Mouse (Mus musculus): Measurements from ENCODE around the gene Anxa3. TPM values are rescaled to one million over a fixed set of nuclear protein-coding genes. Genes with fewer than 3 reads are reported as not detected.
A peak's percentile ranks its signal among the peaks of the same experiment; 100 is the strongest.

Gene Anxa3
- polyA plus RNA-seq (2014; fragmentation: Nextera tagmentation; extraction: Ambion mirVana): 25.5 TPM in 2 replicates

- peak; percentile 57; the same call in 1 of the 2 replicates for ATAC-seq
Measured at GRCm38 (mm10) chr5:96792936-96793718, at the start of gene Anxa3. Anxa3 (plus strand) TSS chr5:96793339.

GRCm38 (mm10) chr5:96747195-96747984 lies 45.7 kb upstream of the Anxa3 start:
- Histone ChIP-seq H3K4me2 (ENCODE audit: low read length) (no peak overlapping the region), H3K27me3 (replicated peaks; ENCODE audit: control insufficient read depth, insufficient read depth, low read length) (no peaks in the 10 kb centered on the region), H3K36me3 (ENCODE audit: control insufficient read depth, insufficient read depth, low read length) (no peaks in the 10 kb centered on the region), H3K27ac (ENCODE audit: low read depth, low read length) (no peak overlapping the region), H3K4me1 (ENCODE audit: control insufficient read depth, insufficient read depth, low read length) (peaks cover 5% of the 10 kb centered on the region), H3K4me3 (ENCODE audit: low read depth, low read length) (no peak overlapping the region), H3K9ac (ENCODE audit: low read length) (no peak overlapping the region), H3K9me3 (replicated peaks; ENCODE audit: control insufficient read depth, low read length) (no peaks in the 10 kb centered on the region)
- 56% methylated on average over 8 of the region's 8 CpGs for WGBS
- DNase-seq (ENCODE audit: low spot score) (peak; percentile 44), ATAC-seq (no peak)

More at GRCm38 (mm10) chr5:96792936-96793718, at the start of gene Anxa3:
- Histone ChIP-seq H3K27ac (ENCODE audit: low read depth, low read length) (no peak within 1 kb of the TSS), H3K4me3 (ENCODE audit: low read depth, low read length) (peak within 1 kb of the TSS; percentile 26), H3K9ac (ENCODE audit: low read length) (peak within 1 kb of the TSS; percentile 40), H3K4me2 (ENCODE audit: low read length) (peak within 1 kb of the TSS; percentile 58), H3K27me3 (replicated peaks; ENCODE audit: control insufficient read depth, insufficient read depth, low read length) (no peaks in the 10 kb centered on the region; the same call in 1 of the 2 replicates), H3K9me3 (replicated peaks; ENCODE audit: control insufficient read depth, low read length) (no peaks in the 10 kb centered on the region), H3K4me1 (ENCODE audit: control insufficient read depth, insufficient read depth, low read length) (peaks cover 5% of the 10 kb centered on the region; the same call in 1 of the 2 replicates), H3K36me3 (ENCODE audit: control insufficient read depth, insufficient read depth, low read length) (no peaks in the 10 kb centered on the region)
- 10% methylated on average over 26 of the region's 26 CpGs for whole genome bisulfite sequencing
- DNase-seq (ENCODE audit: low spot score): no peak

GRCm38 (mm10) chr5:96757615-96758014 lies 35.5 kb upstream of the Anxa3 start:
- no peak overlapping the region for H3K4me2 ChIP-seq (ENCODE audit: low read length)
- 91% methylated on average over 7 of the region's 7 CpGs for WGBS
- H3K4me1 ChIP-seq (ENCODE audit: control insufficient read depth, insufficient read depth, low read length): no peaks in the 10 kb centered on the region
- DNase-seq (ENCODE audit: low spot score) (no peak), ATAC-seq (no peak)
- no peak overlapping the region for H3K27ac ChIP-seq (ENCODE audit: low read depth, low read length)
- H3K27me3 ChIP-seq (replicated peaks; ENCODE audit: control insufficient read depth, insufficient read depth, low read length): no peaks in the 10 kb centered on the region
- no peak overlapping the region for H3K9ac ChIP-seq (ENCODE audit: low read length)
- no peak overlapping the region for H3K4me3 ChIP-seq (ENCODE audit: low read depth, low read length)
- H3K36me3 ChIP-seq (ENCODE audit: control insufficient read depth, insufficient read depth, low read length): no peaks in the 10 kb centered on the region
- H3K9me3 ChIP-seq (replicated peaks; ENCODE audit: control insufficient read depth, low read length): no peaks in the 10 kb centered on the region

- no peak overlapping the region for H3K27ac ChIP-seq (ENCODE audit: low read depth, low read length)
- H3K4me3 ChIP-seq (ENCODE audit: low read depth, low read length): no peak overlapping the region
- H3K27me3 ChIP-seq (replicated peaks; ENCODE audit: control insufficient read depth, insufficient read depth, low read length): no peaks in the 10 kb centered on the region
- H3K4me2 ChIP-seq (ENCODE audit: low read length): no peak overlapping the region
- no peaks in the 10 kb centered on the region for H3K36me3 ChIP-seq (ENCODE audit: control insufficient read depth, insufficient read depth, low read length)
- WGBS: 93% methylated on average over 1 of the region's 1 CpGs
- H3K4me1 ChIP-seq (ENCODE audit: control insufficient read depth, insufficient read depth, low read length): no peaks in the 10 kb centered on the region
- H3K9ac ChIP-seq (ENCODE audit: low read length): no peak overlapping the region
- ATAC-seq (no peak), DNase-seq (ENCODE audit: low spot score) (no peak)
- no peaks in the 10 kb centered on the region for H3K9me3 ChIP-seq (replicated peaks; ENCODE audit: control insufficient read depth, low read length)
Measured at GRCm38 (mm10) chr5:96762021-96762420, 31.1 kb upstream of the Anxa3 start.

- Histone ChIP-seq H3K27me3 (replicated peaks; ENCODE audit: control insufficient read depth, insufficient read depth, low read length) (no peaks in the 10 kb centered on the region), H3K27ac (ENCODE audit: low read depth, low read length) (no peak overlapping the region), H3K9ac (ENCODE audit: low read length) (no peak overlapping the region), H3K9me3 (replicated peaks; ENCODE audit: control insufficient read depth, low read length) (no peaks in the 10 kb centered on the region), H3K4me3 (ENCODE audit: low read depth, low read length) (no peak overlapping the region), H3K4me2 (ENCODE audit: low read length) (no peak overlapping the region), H3K4me1 (ENCODE audit: control insufficient read depth, insufficient read depth, low read length) (no peaks in the 10 kb centered on the region), H3K36me3 (ENCODE audit: control insufficient read depth, insufficient read depth, low read length) (no peaks in the 10 kb centered on the region)
- DNase-seq (ENCODE audit: low spot score) (peak; percentile 87), ATAC-seq (peak; percentile 58; the same call in 1 of the 2 replicates)
- 65% methylated on average over 10 of the region's 10 CpGs for WGBS
Measured at GRCm38 (mm10) chr5:96768846-96769471, 24.2 kb upstream of the Anxa3 start.

GRCm38 (mm10) chr5:96783506-96784288 lies 9.4 kb upstream of the Anxa3 start:
- Histone ChIP-seq H3K4me2 (ENCODE audit: low read length) (no peak overlapping the region), H3K27me3 (replicated peaks; ENCODE audit: control insufficient read depth, insufficient read depth, low read length) (no peaks in the 10 kb centered on the region), H3K4me3 (ENCODE audit: low read depth, low read length) (no peak overlapping the region), H3K4me1 (ENCODE audit: control insufficient read depth, insufficient read depth, low read length) (no peaks in the 10 kb centered on the region), H3K9me3 (replicated peaks; ENCODE audit: control insufficient read depth, low read length) (no peaks in the 10 kb centered on the region), H3K9ac (ENCODE audit: low read length) (no peak overlapping the region), H3K27ac (ENCODE audit: low read depth, low read length) (no peak overlapping the region), H3K36me3 (ENCODE audit: control insufficient read depth, insufficient read depth, low read length) (no peaks in the 10 kb centered on the region)
- DNase-seq (ENCODE audit: low spot score): no peak
- ATAC-seq: no peak
- 78% methylated on average over 14 of the region's 14 CpGs for WGBS

GRCm38 (mm10) chr5:96785096-96785495 lies 8.0 kb upstream of the Anxa3 start:
- 90% methylated on average over 5 of the region's 5 CpGs for WGBS
- DNase-seq (ENCODE audit: low spot score): no peak
- no peaks in the 10 kb centered on the region for H3K9me3 ChIP-seq (replicated peaks; ENCODE audit: control insufficient read depth, low read length)
- no peak for ATAC-seq
- H3K4me2 ChIP-seq (ENCODE audit: low read length): no peak overlapping the region
- H3K27ac ChIP-seq (ENCODE audit: low read depth, low read length): no peak overlapping the region
- H3K27me3 ChIP-seq (replicated peaks; ENCODE audit: control insufficient read depth, insufficient read depth, low read length): no peaks in the 10 kb centered on the region
- H3K4me1 ChIP-seq (ENCODE audit: control insufficient read depth, insufficient read depth, low read length): no peaks in the 10 kb centered on the region
- H3K4me3 ChIP-seq (ENCODE audit: low read depth, low read length): no peak overlapping the region
- no peak overlapping the region for H3K9ac ChIP-seq (ENCODE audit: low read length)
- no peaks in the 10 kb centered on the region for H3K36me3 ChIP-seq (ENCODE audit: control insufficient read depth, insufficient read depth, low read length)

GRCm38 (mm10) chr5:96792422-96792821 lies 717 bp upstream of the Anxa3 start:
- 67% methylated on average over 9 of the region's 9 CpGs for WGBS
- Histone ChIP-seq H3K27ac (ENCODE audit: low read depth, low read length) (no peak overlapping the region), H3K4me2 (ENCODE audit: low read length) (no peak overlapping the region), H3K27me3 (replicated peaks; ENCODE audit: control insufficient read depth, insufficient read depth, low read length) (no peaks in the 10 kb centered on the region; the same call in 1 of the 2 replicates), H3K9me3 (replicated peaks; ENCODE audit: control insufficient read depth, low read length) (no peaks in the 10 kb centered on the region), H3K36me3 (ENCODE audit: control insufficient read depth, insufficient read depth, low read length) (no peaks in the 10 kb centered on the region), H3K4me3 (ENCODE audit: low read depth, low read length) (no peak overlapping the region), H3K4me1 (ENCODE audit: control insufficient read depth, insufficient read depth, low read length) (peaks cover 5% of the 10 kb centered on the region; the same call in 1 of the 2 replicates), H3K9ac (ENCODE audit: low read length) (no peak overlapping the region)
- ATAC-seq (no peak), DNase-seq (ENCODE audit: low spot score) (no peak)

Data from forebrain, embryonic 14.5 days (tissue).